Mouse (Mus musculus) kidney, postnatal 0 days (tissue): Measurements from ENCODE around the gene Il10. TPM values are rescaled to one million over a fixed set of nuclear protein-coding genes. Genes with fewer than 3 reads are reported as not detected.

Source experiments
- ATAC-seq: fragments of 200-750 bp; cut with Nextera tagmentation; replicated peaks from 2 replicates; pipeline ENCODE4 v1.8.0; 2017; ENCODE audit warnings: low read depth, moderate number of reproducible peaks, moderate TSS enrichment, moderate library complexity; ENCODE audit not compliant: low FRiP score
- DNase-seq: peaks from one replicate; pipeline ENCODE4 v3.0.0-alpha.2; 2016; ENCODE audit warnings: low spot score
- H3K27ac ChIP-seq: fragments of 300-500 bp; sonication (generic); 2 replicates; pipeline ENCODE4 v1.5.1; 2014; ENCODE audit warnings: mild to moderate bottlenecking
- H3K27me3 ChIP-seq: fragments of 300-500 bp; sonication (generic); 2 replicates; pipeline ENCODE4 v1.6.1; 2014; ENCODE audit warnings: low read length, mixed read lengths; ENCODE audit not compliant: insufficient read depth
- H3K36me3 ChIP-seq: fragments of 300-500 bp; sonication (generic); 2 replicates; pipeline ENCODE4 v1.6.1; 2014; ENCODE audit warnings: low read length, mixed read lengths; ENCODE audit not compliant: insufficient read depth
- H3K4me1 ChIP-seq: fragments of 300-500 bp; sonication (generic); replicated peaks from 2 replicates; pipeline ENCODE4 v1.6.1; 2014; ENCODE audit warnings: antibody characterized with exemption, low read length, mixed read lengths; ENCODE audit not compliant: insufficient read depth
- H3K4me2 ChIP-seq: fragments of 300-500 bp; sonication (generic); 2 replicates; pipeline ENCODE4 v1.6.1; 2014; ENCODE audit warnings: mild to moderate bottlenecking, low read length, moderate library complexity, mixed read lengths
- H3K4me3 ChIP-seq: fragments of 300-500 bp; sonication (generic); replicated peaks from 2 replicates; pipeline ENCODE4 v1.5.1; 2014; ENCODE audit warnings: low read depth, low read length
- H3K9ac ChIP-seq: fragments of 300-500 bp; sonication (generic); 2 replicates; pipeline ENCODE4 v1.6.1; 2014; ENCODE audit warnings: low read depth, low read length
- H3K9me3 ChIP-seq: fragments of 300-500 bp; sonication (generic); replicated peaks from 2 replicates; pipeline ENCODE4 v1.6.1; 2016; ENCODE audit warnings: low read length, inconsistent platforms, mixed read lengths
- CTCF ChIP-seq: IDR thresholded peaks from 2 replicates; pipeline ENCODE4 v1.5.1; 2016; ENCODE audit warnings: antibody characterized with exemption, low read depth, mild to moderate bottlenecking, moderate library complexity
- WGBS: fragments of 180-500 bp; shearing (Covaris S2); extraction: QIAGEN DNeasy Blood & Tissue Kit; methylation state at CpG from one replicate; pipeline ENCODE4 v1.1.7; 2014; 5-methylcytosine and 5-hydroxymethylcytosine counted together
- polyA plus RNA-seq: library from polyadenylated mRNA; unstranded; fragments of >200 nt; fragmentation: Nextera tagmentation; extraction: Ambion mirVana; gene quantifications from 2 replicates; pipeline ENCODE4 v1.2.1, GENCODE M21; 2015

Gene Il10
- polyA plus RNA-seq, 1 experiment from 2014 or later = 0.14 TPM

- DNase-seq = no peak
- Histone ChIP-seq H3K27me3 (no peaks in the 10 kb centered on the region), H3K4me1 (no peaks in the 10 kb centered on the region), H3K4me3 (no peak overlapping the region), H3K27ac (no peak overlapping the region), H3K9ac (no peak overlapping the region), H3K9me3 (no peaks in the 10 kb centered on the region), H3K4me2 (no peak overlapping the region), H3K36me3 (no peaks in the 10 kb centered on the region)
- ATAC-seq = no peak
- 94% methylated on average over 10 of the region's 10 CpGs for WGBS
- TF ChIP-seq CTCF = no peak
These were observed 18.9 kb downstream of the Il10 start for GRCm38 (mm10) chr1:131038415-131039017.

GRCm38 (mm10) chr1:131039479-131039878 lies 19.8 kb downstream of the Il10 start:
- Histone ChIP-seq H3K27me3 (no peaks in the 10 kb centered on the region), H3K27ac (no peak overlapping the region), H3K36me3 (no peaks in the 10 kb centered on the region), H3K9ac (no peak overlapping the region), H3K4me2 (no peak overlapping the region), H3K4me1 (no peaks in the 10 kb centered on the region), H3K4me3 (no peak overlapping the region), H3K9me3 (no peaks in the 10 kb centered on the region)
- no peak for DNase-seq
- TF ChIP-seq CTCF = no peak
- 91% methylated on average over 5 of the region's 5 CpGs for WGBS
- no peak for ATAC-seq

- Histone ChIP-seq H3K27ac (no peak overlapping the region), H3K4me3 (no peak overlapping the region), H3K36me3 (no peaks in the 10 kb centered on the region), H3K9me3 (no peaks in the 10 kb centered on the region), H3K9ac (no peak overlapping the region), H3K4me1 (no peaks in the 10 kb centered on the region), H3K27me3 (no peaks in the 10 kb centered on the region), H3K4me2 (no peak overlapping the region)
- ATAC-seq = no peak
- DNase-seq = no peak
- WGBS = 54% methylated on average over 2 of the region's 2 CpGs
- TF ChIP-seq CTCF = no peak
These were observed 22.6 kb downstream of the Il10 start for GRCm38 (mm10) chr1:131042263-131042662.

- Histone ChIP-seq H3K9ac (no peak overlapping the region), H3K27ac (no peak overlapping the region), H3K9me3 (no peaks in the 10 kb centered on the region), H3K27me3 (no peaks in the 10 kb centered on the region), H3K4me3 (no peak overlapping the region), H3K36me3 (no peaks in the 10 kb centered on the region), H3K4me2 (no peak overlapping the region), H3K4me1 (no peaks in the 10 kb centered on the region)
- WGBS = 95% methylated on average over 3 of the region's 3 CpGs
- ATAC-seq (no peak), DNase-seq (no peak)
- TF ChIP-seq CTCF = no peak
These were observed 23.1 kb downstream of the Il10 start for GRCm38 (mm10) chr1:131042721-131043120.

- H3K4me2 ChIP-seq = no peak overlapping the region
- no peak for TF ChIP-seq CTCF
- 91% methylated on average over 4 of the region's 4 CpGs for WGBS
- H3K36me3 ChIP-seq = no peaks in the 10 kb centered on the region
- ATAC-seq = no peak
- no peaks in the 10 kb centered on the region for H3K4me1 ChIP-seq
- no peaks in the 10 kb centered on the region for H3K27me3 ChIP-seq
- no peaks in the 10 kb centered on the region for H3K9me3 ChIP-seq
- no peak overlapping the region for H3K4me3 ChIP-seq
- no peak overlapping the region for H3K9ac ChIP-seq
- DNase-seq = no peak
- no peak overlapping the region for H3K27ac ChIP-seq
These were observed 24.0 kb downstream of the Il10 start for GRCm38 (mm10) chr1:131043636-131044035.

GRCm38 (mm10) chr1:131045723-131046355 lies 26.2 kb downstream of the Il10 start:
- 93% methylated on average over 2 of the region's 2 CpGs for WGBS
- DNase-seq (no peak), ATAC-seq (no peak)
- no peak overlapping the region for H3K4me3 ChIP-seq
- no peaks in the 10 kb centered on the region for H3K9me3 ChIP-seq
- no peak overlapping the region for H3K4me2 ChIP-seq
- no peak overlapping the region for H3K9ac ChIP-seq
- no peak for TF ChIP-seq CTCF
- H3K27ac ChIP-seq = no peak overlapping the region
- H3K4me1 ChIP-seq = no peaks in the 10 kb centered on the region
- no peaks in the 10 kb centered on the region for H3K36me3 ChIP-seq
- H3K27me3 ChIP-seq = no peaks in the 10 kb centered on the region
